ENCODE assay signal across 26 mouse cellular contexts in genomic region chr16:35803723-35804122, GRCm38 (mm10). TPM values are rescaled to one million over a fixed set of nuclear protein-coding genes. Genes with fewer than 3 reads are reported as not detected.
A peak's percentile ranks its signal among the peaks of the same experiment; 100 is the strongest.
DNase-seq lines count a peak whose midpoint lies in the region; ATAC-seq and TF ChIP-seq lines count a peak whose summit lies in the region.
"Had no signal": no experiment of that assay in that cellular context is flagged by ENCODE, and none has a peak within 500 bp of the region (broad histone marks: within the 10 kb centered on the region; RNA-seq: fewer than 3 reads in every experiment).

No protein-coding gene starts in this region.

- H3K9me3 ChIP-seq in liver, embryonic 12.5 days (replicated peaks), result no peaks in the 10 kb centered on the region
- H3K9me3 ChIP-seq in liver, postnatal 0 days (ENCODE audit: low read length), result no peaks in the 10 kb centered on the region; the same call in 1 of the 2 replicates
- H3K9me3 ChIP-seq in lung, postnatal 0 days (ENCODE audit: low read length), result 0 out of 2 replicates have a peak, but pooled peaks cover 2% of the 10 kb centered on the region

- H3K36me3 ChIP-seq in liver, embryonic 12.5 days, result peaks cover 45% of the 10 kb centered on the region
- H3K36me3 ChIP-seq in liver, postnatal 0 days (replicated peaks; ENCODE audit: insufficient read depth, low read length), result peaks cover 17% of the 10 kb centered on the region
- H3K36me3 ChIP-seq in lung, postnatal 0 days (ENCODE audit: insufficient read depth, low read length), result no peaks in the 10 kb centered on the region
- H3K36me3 ChIP-seq: heart, embryonic 15.5 days had no signal

- no peak for DNase-seq in liver, postnatal 0 days
- peak; percentile 6 for DNase-seq in lung, postnatal 0 days (ENCODE audit: low spot score)
- DNase-seq in lung, postnatal 10 days, result no peak
- DNase-seq in urinary bladder, postnatal 14 days (ENCODE audit: low spot score), result no peak
- DNase-seq: adrenal gland, postnatal 10 days; adrenal gland, postnatal 36 days; B cell, adult 2 months; cerebellum, adult 18-20 months; cerebellum, adult 9-10 months; cerebellum, postnatal 14 days; gastrocnemius, postnatal 10 days; gastrocnemius, postnatal 36 days; heart, adult 11 months; heart, postnatal 14 days; heart, postnatal 4 days had no signal

- TF ChIP-seq EP300 in liver, postnatal 0 days (IDR thresholded peaks at IDR 0.05; ENCODE audit: low read depth), result no peak
- 0 out of 2 replicates have a peak, but pooled peaks have one; percentile 8 for TF ChIP-seq EP300 in lung, postnatal 0 days (IDR thresholded peaks at IDR 0.05)

- no peak overlapping the region; the same call in 1 of the 2 replicates for H3K9ac ChIP-seq in liver, embryonic 12.5 days
- no peak overlapping the region for H3K9ac ChIP-seq in liver, postnatal 0 days (replicated peaks)
- H3K9ac ChIP-seq in lung, postnatal 0 days (replicated peaks; ENCODE audit: low read depth), result no peak overlapping the region
- H3K9ac ChIP-seq: forebrain, embryonic 13.5 days; heart, embryonic 12.5 days; heart, embryonic 15.5 days; hindbrain, embryonic 14.5 days had no signal

- TF ChIP-seq CTCF in liver, postnatal 0 days (IDR thresholded peaks at IDR 0.05; ENCODE audit: low read depth), result no peak
- no peak for TF ChIP-seq CTCF in lung, postnatal 0 days (IDR thresholded peaks at IDR 0.05)

- no peak overlapping the region for H3K4me2 ChIP-seq in liver, embryonic 12.5 days
- no peak overlapping the region for H3K4me2 ChIP-seq in liver, postnatal 0 days (ENCODE audit: low read depth, low read length)
- no peak overlapping the region for H3K4me2 ChIP-seq in lung, postnatal 0 days (replicated peaks; ENCODE audit: low read depth, low read length)
- H3K4me2 ChIP-seq: forebrain, embryonic 13.5 days; heart, embryonic 12.5 days; heart, embryonic 15.5 days; hindbrain, embryonic 14.5 days had no signal

- no peaks in the 10 kb centered on the region for H3K27me3 ChIP-seq in liver, embryonic 12.5 days (replicated peaks)
- H3K27me3 ChIP-seq in liver, postnatal 0 days (ENCODE audit: insufficient read depth, low read length), result no peaks in the 10 kb centered on the region
- no peaks in the 10 kb centered on the region for H3K27me3 ChIP-seq in lung, postnatal 0 days (replicated peaks; ENCODE audit: insufficient read depth, low read length)
- H3K27me3 ChIP-seq: CH12.LX; forebrain, embryonic 13.5 days; heart, embryonic 12.5 days; heart, embryonic 15.5 days; Patski had no signal

- peaks cover 42% of the 10 kb centered on the region for H3K4me1 ChIP-seq in liver, embryonic 12.5 days
- peaks cover 5% of the 10 kb centered on the region; the same call in 1 of the 2 replicates for H3K4me1 ChIP-seq in liver, postnatal 0 days (ENCODE audit: insufficient read depth)
- no peaks in the 10 kb centered on the region for H3K4me1 ChIP-seq in lung, postnatal 0 days (ENCODE audit: insufficient read depth, low read depth, low read length)
- H3K4me1 ChIP-seq: forebrain, embryonic 10.5 days; forebrain, embryonic 13.5 days had no signal

- H3K4me3 ChIP-seq in liver, embryonic 12.5 days, result no peak overlapping the region
- H3K4me3 ChIP-seq in liver, postnatal 0 days (ENCODE audit: low read depth, low read length), result no peak overlapping the region
- H3K4me3 ChIP-seq in lung, postnatal 0 days (ENCODE audit: low read depth, low read length), result no peak overlapping the region
- H3K4me3 ChIP-seq: forebrain, embryonic 10.5 days; forebrain, embryonic 13.5 days; heart, embryonic 12.5 days; heart, embryonic 15.5 days had no signal

- no peak for ATAC-seq in liver, embryonic 12.5 days
- no peak for ATAC-seq in liver, postnatal 0 days
- no peak for ATAC-seq in lung, postnatal 0 days
- peak; percentile 44 for ATAC-seq in monocyte, adult 5-6 weeks (replicated peaks; ENCODE audit: insufficient number of reproducible peaks, low FRiP score, low TSS enrichment, poor library complexity, severe bottlenecking)
- ATAC-seq: forebrain, embryonic 13.5 days; forebrain, embryonic 16.5 days; hindbrain, postnatal 0 days; Patski had no signal

- WGBS in liver, embryonic 12.5 days (ENCODE audit: insufficient replicate concordance), result 86% methylated on average over 4 of the region's 4 CpGs
- 80% methylated on average over 4 of the region's 4 CpGs for WGBS in liver, postnatal 0 days (ENCODE audit: insufficient replicate concordance)
- 86% methylated on average over 4 of the region's 4 CpGs for WGBS in lung, postnatal 0 days

- peak overlapping the region; percentile 55 for H3K27ac ChIP-seq in liver, embryonic 12.5 days
- H3K27ac ChIP-seq in liver, postnatal 0 days (ENCODE audit: low read depth), result no peak overlapping the region
- no peak overlapping the region for H3K27ac ChIP-seq in lung, postnatal 0 days (ENCODE audit: low read length)
- H3K27ac ChIP-seq: forebrain, embryonic 10.5 days; forebrain, embryonic 13.5 days; heart, embryonic 15.5 days; hindbrain, embryonic 14.5 days; hindbrain, postnatal 0 days had no signal

RNA-seq across cellular contexts. Expression of gene Hspbap1, which starts 33.5 kb away (rescaled TPM):
- 22.4 and 23.0 TPM in 2 replicates for polyA plus RNA-seq in liver, embryonic 12.5 days (2016; fragmentation: Nextera tagmentation; extraction: Ambion mirVana)
- polyA plus RNA-seq in liver, postnatal 0 days (2015; fragmentation: Nextera tagmentation; extraction: Ambion mirVana), result 6.9 and 7.6 TPM in 2 replicates
- 9.3 and 9.9 TPM in 2 replicates for polyA plus RNA-seq in lung, postnatal 0 days (2015; fragmentation: Nextera tagmentation; extraction: Ambion mirVana)
- 6.5 to 8.8 TPM (median 8.4 TPM) in 3 replicates for total RNA-seq in monocyte, adult 5-6 weeks (2017)

RNA-seq across cellular contexts. Expression of gene Dirc2, which starts 34.6 kb away (rescaled TPM):
- 7.1 and 7.8 TPM in 2 replicates for polyA plus RNA-seq in liver, embryonic 12.5 days (2016; fragmentation: Nextera tagmentation; extraction: Ambion mirVana)
- polyA plus RNA-seq in liver, postnatal 0 days (2015; fragmentation: Nextera tagmentation; extraction: Ambion mirVana), result 5.7 and 6.2 TPM in 2 replicates
- polyA plus RNA-seq in lung, postnatal 0 days (2015; fragmentation: Nextera tagmentation; extraction: Ambion mirVana), result 18.0 and 18.6 TPM in 2 replicates
- total RNA-seq in monocyte, adult 5-6 weeks (2017), result 4.1 to 5.7 TPM (median 5.6 TPM) in 3 replicates
